Mouse (Mus musculus) fat pad, adult 2 months (tissue): ENCODE results near the gene 4930522L14Rik.
"Not testable (repeated sequence)": the region's sequence is repeated elsewhere in the genome, so short reads cannot be mapped to it uniquely, and the experiment has no call there.

ENCODE experiments used
- DNase-seq: peaks from one replicate; pipeline ENCODE4 v3.0.0-alpha.2; 2011; ENCODE audit warnings: low read depth, low spot score; ENCODE audit errors: extremely low read depth

Gene 4930522L14Rik

DNA sequence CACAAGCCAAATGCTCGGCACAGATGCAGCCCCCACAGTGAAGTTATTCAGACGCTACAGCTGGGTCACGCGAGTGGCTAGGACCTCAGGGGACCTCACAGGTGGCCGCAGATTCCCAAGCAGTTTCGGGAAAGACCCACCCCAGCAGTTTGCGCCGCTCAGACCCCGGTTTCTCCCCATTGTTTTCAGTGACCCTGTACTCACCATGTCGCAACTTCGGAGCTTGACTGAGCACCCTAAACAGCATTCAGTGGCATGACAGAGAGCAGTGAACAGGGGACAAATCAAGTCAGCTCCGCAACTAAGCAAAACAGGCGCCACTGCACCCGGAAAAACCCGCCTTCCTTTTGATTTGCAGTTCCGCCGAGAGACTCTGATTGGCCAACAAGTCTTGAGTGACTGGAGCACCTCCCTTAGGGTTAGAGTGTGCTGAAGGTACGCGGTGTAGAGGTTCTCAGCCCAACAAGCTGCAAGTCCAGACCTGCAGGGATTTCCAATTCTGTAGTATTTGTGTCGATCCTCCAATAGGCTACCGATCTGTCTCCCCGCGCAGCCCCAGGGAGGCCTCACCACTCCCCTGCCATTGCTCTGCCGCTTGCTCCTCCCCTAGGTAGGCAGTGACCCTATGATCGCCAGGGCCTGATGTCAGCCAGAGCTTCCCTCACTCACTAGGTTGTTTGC lies at the start of gene 4930522L14Rik:
Gene 4930522L14Rik (minus strand): TSS at position 496 of the 681 bp plus-strand sequence.
- peak; percentile 19 for DNase-seq

DNA sequence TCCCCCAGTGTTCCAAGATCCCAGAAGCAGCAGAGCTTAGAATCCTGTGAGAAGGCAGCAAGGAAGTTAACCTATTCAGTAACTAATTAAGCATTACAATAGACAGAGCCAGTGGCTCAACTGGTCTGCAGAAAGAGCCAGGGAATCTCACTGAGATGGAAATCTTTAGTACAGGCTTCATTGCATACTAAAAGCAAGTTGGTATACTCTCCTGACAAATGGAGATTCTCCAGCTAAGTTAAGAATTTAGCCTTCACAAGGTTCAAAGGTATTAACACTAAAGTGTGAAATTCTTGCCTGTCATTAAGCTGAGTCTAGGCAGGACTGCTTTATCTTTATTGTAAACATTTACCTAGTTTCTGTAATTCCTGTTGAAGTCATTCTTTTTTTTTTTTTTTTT lies 49.8 kb upstream of the 4930522L14Rik start:
- DNase-seq = not testable (repeated sequence)

DNA sequence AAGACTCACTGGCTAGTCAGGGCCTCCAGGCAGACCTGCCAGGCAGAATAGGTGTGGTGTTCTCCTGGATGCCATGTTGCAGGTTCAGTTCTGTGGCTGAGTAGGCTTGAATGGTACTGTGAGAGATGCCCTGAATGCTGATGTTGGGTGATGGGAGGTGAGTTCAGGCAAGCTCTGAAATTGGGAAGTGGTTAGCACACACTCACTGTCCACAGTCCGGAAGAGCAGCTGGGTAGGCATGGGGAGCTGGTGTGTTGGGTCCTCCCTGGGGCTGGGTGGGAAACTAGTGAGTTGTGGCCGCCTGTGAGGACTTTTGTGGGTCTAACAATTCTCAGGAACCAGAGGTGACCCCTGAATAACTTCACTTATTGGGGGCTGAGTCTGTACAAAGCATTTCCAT lies 48.3 kb upstream of the 4930522L14Rik start:
- DNase-seq = not testable (repeated sequence)

DNA sequence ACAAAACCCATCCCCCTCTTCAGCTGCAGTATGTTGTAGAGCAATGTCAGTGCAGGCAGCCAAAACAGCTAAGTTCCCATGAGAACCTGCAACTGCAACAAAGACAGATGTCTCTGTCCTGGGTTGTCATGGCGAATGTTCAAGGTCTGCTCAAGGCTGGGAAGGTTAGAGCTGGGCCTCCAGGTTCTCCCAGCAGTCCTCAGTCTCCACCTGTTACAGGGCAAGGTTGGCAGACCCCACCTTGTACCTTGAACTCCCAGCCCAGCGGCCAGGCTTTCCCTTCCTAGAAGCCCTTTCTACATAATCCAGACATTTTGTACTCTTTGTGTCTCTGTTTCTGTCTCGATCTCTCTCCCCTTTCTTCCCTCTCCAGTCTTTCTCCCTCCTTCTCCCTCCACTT lies 45.3 kb upstream of the 4930522L14Rik start:
- DNase-seq = not testable (repeated sequence)

DNA sequence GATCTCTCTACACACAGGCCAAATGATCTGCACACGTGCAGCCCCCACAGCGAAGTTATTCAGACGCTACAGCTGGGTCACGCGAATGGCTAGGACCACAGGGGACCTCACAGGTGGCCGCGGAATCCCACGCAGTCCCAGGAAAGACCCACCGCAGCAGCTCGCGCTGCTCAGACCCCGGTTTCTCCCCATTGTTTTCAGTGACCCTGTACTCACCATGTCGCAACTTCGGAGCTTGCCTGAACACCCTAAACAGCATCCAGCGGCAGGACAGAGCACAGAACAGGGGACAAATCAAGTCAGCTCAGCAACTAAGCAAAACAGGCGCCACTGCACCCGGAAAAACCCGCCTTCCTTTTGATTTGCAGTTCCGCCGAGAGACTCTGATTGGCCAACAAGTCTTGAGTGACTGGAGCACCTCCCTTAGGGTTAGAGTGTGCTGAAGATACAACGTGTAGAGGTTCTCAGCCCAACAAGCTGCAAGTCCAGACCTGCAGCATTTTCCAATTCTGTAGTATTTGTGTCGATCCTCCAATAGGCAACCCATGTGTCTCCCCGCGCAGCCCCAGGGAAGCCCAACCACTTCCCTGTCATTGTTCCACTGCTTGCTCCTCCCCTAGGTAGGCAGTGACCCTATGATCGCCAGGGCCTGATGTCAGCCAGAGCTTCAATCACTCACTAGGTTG lies 44.4 kb upstream of the 4930522L14Rik start:
- DNase-seq = peak; percentile 64

DNA sequence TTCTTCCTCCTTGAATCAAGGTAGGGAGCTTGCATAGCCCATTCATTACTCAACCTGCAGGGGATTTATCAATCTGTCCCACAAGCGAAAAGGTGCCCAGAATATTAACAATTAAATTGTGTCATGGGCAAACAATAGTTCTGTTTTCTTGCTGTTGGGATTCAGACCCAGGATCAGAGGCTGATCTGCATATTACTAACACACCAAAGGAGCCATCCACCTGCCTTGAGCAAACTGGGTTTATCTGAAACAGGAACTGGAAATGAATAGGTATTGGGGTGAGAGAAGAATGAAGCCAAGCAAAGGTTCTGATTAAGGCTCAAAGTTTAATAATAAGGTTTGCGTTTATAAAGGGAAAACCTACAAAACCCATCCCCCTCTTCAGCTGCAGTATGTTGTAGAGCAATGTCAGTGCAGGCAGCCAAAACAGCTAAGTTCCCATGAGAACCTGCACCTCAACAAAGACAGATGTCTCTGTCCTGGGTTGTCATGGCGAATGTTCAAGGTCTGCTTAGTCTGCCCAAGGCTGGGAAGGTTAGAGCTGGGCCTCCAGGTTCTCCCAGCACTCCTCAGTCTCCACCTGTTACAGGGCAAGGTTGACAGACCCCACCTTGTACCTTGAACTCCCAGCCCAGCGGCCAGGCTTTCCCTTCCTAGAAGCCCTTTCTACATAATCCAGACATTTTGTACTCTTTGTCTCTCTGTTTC lies 541 bp upstream of the 4930522L14Rik start:
- not testable (repeated sequence) for DNase-seq

DNA sequence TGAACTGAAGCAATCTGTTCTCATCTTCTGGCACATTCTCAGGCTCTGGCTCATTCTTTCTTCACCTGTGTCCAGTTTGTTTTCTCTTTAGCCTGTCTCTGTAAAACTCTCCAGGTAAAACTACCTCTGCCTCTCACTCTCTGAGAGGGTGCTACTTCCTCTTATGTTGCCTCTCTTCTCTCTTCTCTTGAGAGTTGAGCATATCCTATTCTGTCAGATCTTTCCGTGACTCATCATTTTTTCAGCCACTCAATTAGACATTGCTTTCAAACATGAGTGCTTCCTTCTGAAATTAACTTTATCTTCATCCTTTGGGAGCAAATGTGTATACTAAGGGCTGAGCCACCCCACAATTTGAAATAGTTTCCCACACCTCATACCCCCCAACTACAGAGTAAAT lies 6.6 kb downstream of the 4930522L14Rik start:
- not testable (repeated sequence) for DNase-seq

DNA sequence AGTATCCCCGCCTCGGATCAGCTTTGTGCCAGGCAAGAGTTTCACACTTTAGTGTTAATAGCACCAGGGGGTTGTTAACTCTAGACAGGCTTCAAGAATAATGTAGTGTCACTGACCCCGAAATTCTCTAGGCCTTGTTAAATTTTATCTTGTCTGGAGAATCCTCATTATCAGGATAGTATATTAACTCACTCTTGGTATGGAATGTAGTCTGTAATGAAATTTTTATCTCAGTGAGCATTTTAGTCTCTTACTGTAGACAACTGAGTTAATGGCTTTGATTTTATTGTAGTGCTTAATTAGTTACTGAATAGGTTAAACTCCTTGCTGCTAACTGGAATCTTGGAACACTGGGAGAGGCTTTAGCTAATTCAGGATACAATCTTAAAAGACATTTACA lies 34.3 kb downstream of the 4930522L14Rik start:
- not testable (repeated sequence) for DNase-seq

DNA sequence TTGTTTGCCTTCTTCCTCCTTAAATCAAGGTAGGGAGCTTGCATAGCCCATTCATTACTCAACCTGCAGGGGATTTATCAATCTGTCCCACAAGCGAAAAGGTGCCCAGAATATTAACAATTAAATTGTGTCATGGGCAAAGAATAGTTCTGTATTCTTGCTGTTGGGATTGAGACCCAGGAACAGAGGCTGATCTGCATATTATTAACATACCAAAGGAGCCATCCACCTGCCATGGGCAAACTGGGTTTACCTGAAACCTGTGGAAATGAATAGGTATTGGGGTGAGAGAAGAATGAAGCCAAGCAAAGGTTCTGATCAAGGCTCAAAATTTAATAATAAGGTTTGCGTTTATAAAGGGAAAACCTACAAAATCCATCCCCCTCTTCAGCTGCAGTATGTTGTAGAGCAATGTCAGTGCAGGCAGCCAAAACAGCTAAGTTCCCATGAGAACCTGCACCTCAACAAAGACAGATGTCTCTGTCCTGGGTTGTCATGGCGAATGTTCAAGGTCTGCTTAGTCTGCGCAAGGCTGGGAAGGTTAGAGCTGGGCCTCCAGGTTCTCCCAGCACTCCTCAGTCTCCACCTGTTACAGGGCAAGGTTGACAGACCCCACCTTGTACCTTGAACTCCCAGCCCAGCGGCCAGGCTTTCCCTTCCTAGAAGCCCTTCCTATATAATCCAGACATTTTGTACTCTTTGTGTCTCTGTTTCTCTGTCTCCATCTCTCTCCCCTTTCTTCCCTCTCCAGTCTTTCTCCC lies 60.3 kb downstream of the 4930522L14Rik start:
- DNase-seq = not testable (repeated sequence)

DNA sequence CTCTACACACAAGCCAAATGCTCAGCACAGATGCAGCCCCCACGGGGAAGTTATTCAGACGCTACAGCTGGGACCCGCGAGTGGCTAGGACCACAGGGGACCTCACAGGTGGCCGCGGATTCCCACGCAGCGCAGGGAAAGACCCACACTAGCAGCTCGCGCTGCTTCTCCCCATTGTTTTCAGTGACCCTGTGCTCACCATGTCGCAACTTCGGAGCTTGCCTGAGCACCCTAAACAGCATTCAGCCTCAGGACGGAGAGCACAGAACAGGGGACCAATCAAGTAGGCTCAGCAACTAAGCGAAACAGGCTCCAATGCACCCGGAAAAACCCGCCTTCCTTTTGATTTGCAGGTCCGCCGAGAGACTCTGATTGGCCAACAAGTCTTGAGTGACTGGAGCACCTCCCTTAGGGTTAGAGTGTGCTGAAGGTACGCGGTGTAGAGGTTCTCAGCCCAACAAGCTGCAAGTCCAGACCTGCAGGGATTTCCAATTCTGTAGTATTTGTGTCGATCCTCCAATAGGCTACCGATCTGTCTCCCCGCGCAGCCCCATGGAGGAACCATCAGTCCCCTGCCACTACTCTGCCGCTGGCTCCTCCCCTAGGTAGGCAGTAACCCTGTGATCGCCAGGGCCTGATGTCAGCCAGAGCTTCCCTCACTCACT lies 61.0 kb downstream of the 4930522L14Rik start, which contains the start of gene 5430403G16Rik:
Gene 5430403G16Rik (minus strand): TSS at position 505 of the 665 bp plus-strand sequence.
- peak; percentile 64 for DNase-seq
